Mouse (Mus musculus) left cerebral cortex, postnatal 36 days (tissue): ENCODE measurements at regions not wholly inside any gene's neighbourhood (a gene's known extent, or its start where the extent isn't known, plus 50 kb on each side); places are given as distances from the start of the nearest gene placed in this dataset.
"Not testable (repeated sequence)": the region's sequence is repeated elsewhere in the genome, so short reads cannot be mapped to it uniquely, and the experiment has no call there.

Source experiments
- DNase-seq, 2 experiments: peaks; one replicate each; pipeline ENCODE4 v3.0.0; 2021 to 2022; ENCODE audit warnings: low spot score in 2 of 2, mixed read lengths in 1 of 2
- intact Hi-C: fragments of 180-260 bp; cut with DNase I; formaldehyde crosslinking; loops from one replicate; pipeline ENCODE4 v1.15.1; 2025

DNA sequence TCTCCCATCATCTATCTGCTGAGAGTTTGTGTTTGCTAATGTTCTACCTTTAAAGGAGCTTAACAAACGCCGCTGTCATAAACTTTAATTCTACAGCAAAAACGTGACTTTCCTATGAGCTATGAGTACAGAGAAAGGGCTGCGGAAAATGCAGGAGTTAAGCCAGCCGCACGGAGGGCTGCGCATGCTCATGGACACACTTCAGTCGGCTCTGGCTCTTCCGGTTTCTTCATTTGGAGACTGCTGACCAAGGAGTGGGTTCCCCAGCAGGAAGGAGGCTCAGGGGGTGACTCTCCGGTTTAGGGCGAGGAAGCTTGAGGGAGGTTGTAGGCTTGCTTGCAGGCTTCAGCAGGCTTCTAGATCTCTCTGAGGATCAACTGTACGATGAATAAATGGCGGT is 59.3 kb downstream of the Sox2 start:
- DNase-seq, result no peak
- intact Hi-C loops, result no loop called here

DNA sequence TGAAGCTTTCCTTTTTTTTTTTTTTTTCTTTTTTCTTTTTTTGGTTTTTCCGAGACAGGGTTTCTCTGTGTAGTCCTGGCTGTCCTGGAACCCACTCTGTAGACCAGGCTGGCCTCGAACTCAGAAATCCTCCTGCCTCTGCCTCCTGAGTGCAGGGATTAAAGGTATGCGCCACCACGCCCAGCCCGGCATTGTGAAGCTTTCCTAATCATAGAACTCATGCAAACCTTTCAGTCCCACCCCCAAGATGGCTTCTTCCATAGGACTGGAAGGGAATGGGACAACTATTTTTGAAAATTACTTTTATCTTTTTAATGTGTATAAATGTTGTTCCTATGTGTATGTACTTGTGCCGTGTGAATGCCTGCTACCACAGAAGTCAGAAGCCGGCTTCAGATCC is 61.9 kb downstream of the Sox2 start:
- DNase-seq, intact Hi-C loops: not testable (repeated sequence)

DNA sequence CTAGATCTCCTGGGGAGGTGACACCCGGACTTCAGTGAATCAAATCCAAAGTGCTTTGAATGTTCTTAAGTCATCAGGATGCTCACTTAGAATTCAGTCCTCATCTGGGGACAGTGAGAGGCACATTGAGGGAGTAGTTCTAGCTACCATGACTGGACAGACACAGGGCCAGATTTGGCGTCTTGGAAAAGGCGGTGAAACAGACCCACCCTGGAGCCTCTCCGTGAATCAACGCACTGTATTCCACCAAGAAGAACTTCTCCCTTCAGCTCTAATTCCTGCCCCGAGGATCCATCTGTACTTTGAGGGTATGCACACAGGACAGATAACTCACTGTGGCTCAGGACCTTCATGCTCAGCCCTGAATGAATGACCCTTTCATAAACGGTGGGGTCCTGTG is 72.3 kb downstream of the Sox2 start:
- intact Hi-C loops, result no loop called here
- DNase-seq, result peak in 1 of 2 experiments; percentile 11

DNA sequence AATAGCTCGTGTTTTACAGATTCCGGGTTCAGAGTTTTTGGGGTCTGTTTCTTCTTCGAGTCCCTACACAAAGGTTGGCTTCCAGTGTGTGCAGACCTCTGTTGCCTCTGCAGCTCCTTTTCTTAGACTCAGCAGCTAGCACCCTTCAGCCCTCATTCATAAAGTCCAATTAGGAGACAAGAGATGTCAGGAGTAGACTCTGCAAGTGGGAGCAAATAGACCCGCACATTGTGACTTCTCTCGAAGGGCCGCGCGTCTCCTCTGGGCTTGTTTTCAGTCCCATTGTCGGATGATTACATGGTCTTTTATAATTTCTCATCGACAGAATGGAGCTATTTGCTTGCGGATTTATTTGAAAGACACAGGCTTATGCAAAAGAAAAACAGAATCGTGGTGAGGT is 76.8 kb downstream of the Sox2 start:
- no peak for DNase-seq
- intact Hi-C loops, result no loop called here

DNA sequence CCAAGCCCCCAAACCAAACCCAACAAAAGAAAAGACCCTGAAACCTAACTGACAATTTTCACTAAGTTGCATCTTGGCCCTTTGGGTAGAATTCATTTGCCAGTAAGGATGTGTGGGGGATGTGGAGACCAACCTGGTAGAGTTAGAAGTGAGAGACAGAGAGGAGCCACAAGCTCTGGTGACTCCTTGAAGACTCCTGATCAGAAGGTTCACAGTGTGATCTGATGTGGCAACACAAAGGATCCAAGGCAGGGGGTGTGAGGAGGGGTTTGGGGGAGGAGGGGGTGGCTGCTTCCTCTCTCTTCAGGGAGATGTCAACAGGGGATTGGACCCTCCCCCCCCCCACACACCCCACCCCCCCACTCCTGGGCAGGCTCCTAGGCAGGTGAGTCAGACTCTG is 78.1 kb downstream of the Sox2 start:
- intact Hi-C loops, result no loop called here
- DNase-seq, result no peak

DNA sequence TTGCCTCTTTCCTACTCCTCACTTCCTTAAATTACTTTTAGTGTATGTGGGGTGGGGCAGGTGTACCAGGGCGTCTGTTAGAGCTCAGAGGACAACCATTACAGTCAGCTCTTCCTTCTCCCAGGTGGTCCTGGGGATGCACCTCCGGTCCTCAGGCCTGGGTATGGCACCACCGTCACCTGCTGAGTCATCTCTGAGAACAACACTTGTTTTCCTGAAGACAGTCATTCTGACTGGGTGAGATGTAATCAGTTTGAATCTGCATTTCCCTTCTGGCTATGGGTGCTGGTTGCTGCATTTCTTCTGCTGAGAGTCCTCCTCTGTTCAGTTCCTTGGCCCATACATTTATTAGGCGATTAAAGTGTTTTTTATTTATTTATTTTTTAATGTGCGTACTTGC is 84.8 kb downstream of the Sox2 start:
- intact Hi-C loops, result no loop called here
- DNase-seq, result no peak

DNA sequence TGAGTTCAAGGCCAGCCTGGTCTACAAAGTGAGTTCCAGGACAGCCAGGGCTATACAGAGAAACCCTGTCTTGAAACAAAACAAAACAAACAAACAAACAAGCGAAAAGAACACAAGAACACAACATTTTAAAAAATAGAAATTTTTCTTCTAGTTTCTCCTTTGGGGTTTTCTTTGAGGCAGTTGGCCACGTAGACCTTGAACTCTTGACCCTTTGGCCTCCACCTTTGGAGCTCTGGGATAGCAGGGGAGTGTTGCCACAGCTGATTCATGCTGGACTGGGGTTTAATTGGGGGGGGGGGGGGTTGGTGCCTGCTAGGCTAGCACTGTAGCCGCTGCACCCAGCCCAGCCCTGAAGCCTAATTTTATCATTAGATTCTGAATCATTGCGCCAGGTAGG is 87.8 kb downstream of the Sox2 start:
- DNase-seq, result no peak
- intact Hi-C loops, result no loop called here

DNA sequence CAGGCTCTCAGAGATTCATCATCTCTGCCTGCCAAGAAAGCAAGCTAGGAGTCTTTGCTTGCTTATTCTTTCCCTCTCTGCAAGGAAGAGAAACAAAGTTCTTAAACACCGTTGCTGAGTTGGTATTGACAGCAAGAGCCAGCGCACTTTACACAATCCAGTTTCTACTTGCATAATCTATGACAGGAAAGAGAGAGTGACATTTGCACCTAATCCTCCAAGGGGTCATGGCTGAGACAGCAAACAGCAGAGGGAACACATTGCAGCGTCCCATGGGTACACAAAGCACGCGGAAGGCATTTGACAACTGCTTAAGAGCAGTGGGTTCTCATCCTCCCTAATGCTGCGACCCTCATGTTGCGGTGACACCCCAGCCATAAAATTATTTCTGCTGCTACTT is 88.7 kb downstream of the Sox2 start:
- intact Hi-C loops, result no loop called here

DNA sequence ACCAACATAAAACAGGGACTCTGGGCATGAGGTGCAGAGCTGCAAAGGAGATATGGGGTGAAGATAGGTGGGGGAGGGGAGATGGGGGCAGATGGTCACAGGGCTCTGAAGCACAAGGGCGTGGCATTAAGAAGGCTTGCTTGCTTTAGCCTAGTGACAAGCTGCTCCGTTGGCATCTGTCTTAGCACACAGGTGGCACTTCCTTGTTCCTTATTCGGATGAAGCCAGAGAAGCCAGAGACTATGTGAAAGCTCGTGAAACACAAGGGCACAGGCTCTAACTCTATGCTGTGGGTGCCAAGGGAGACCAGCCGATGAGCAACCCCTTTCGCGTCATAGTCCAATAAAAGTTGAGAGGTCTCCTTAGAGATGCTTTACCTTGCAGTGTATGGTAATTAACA is 89.5 kb downstream of the Sox2 start:
- intact Hi-C loops, result no loop called here
- no peak for DNase-seq

More for the DNA sequence above, 88.7 kb downstream of the Sox2 start:
- no peak for DNase-seq

DNA sequence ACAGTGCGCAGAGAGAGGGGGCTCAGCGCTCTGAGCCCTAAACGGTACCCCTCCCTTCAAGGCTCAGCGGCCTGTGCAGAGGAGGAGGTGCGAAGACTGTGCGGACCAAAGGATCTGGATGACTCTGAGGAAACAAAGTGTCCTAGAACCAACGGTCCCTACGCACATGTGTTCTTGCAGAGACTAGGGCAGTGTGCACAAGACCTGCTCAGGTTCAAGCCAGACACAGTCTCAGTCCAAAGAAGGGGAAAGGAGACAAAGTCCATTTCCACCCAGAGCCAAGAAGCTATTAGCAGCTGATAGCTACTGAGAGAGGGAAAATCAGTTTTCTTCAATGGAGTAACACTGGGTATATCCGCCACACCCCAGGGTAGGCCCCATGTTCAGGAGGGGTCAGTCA is 89.9 kb downstream of the Sox2 start:
- intact Hi-C loops, result no loop called here
- DNase-seq, result no peak

DNA sequence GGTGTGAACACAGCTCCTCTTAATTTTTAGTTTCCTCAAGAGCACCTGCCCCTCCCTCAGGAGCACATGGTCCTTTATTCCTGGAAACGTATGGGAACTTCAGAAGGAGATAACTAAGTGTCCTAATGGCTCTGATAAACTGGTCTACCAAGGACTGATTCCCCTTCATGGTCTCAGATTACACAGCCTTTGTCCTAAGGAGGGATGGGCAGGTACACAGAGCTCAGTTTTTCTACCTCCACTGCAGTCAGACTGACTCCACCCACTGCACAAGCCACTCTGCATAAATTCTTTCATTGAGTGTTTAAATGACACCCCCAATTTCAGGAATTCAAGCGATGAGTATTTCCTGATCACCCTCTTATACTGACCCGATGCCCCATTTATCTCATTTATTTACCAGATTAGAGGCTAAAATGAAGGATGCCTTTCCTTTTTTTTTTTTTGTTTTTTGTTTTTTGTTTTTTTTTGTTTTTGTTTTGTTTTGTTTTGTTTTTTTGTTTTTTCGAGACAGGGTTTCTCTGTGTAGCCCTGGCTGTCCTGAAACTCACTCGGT is 95.1 kb downstream of the Sox2 start:
- intact Hi-C loops, result no loop called here
- no peak for DNase-seq

DNA sequence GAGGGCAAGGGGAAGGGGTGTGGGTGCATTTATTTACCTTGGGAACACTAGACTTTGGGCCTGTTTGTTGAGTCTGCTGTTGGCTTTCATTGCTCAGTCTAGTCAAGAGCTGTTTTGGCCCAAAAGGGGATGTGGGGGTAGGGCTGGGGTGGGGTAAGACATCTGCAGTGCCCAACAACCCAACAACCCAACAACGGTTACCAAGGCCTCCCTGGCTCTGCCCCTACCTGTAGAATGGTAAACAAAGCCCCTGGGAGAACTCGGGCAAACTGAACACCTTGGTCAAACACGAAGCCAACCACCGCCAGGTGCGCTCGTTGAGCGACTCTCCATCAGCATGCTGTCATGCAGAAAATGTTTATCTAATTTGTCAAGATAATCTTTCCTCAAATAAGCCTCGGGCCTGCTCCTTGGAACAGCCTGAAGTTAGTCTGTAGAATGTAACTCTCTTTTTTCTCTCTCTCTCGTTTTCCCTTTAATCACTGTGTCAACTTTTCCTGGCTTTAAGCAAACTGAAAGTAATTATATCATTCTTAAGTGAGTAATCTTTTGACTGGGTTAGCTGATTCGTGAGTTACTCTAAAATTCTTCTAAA is 97.4 kb downstream of the Sox2 start:
- intact Hi-C loops, result no loop called here

DNA sequence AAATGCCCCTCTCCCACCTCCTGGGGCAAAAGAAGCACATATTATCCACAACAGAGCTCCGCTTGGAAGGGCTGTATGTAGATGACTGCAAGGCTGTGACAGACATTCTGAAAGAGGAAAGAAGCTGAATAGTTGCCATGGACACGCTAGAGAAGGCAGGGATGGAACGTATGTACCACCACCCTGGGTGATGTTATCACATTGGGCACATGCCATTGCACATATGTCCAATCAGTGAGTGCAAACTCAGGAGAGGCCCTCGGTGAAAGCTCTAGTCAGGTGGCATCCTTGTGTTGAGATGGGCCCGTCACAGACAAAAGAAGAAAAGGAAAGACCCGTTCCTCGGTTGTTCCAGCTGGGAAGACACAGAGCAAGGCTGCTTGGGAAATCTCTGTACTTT is 99.8 kb downstream of the Sox2 start:
- DNase-seq, result no peak
- intact Hi-C loops, result no loop called here

More for the DNA sequence above, 97.4 kb downstream of the Sox2 start:
- no peak for DNase-seq

DNA sequence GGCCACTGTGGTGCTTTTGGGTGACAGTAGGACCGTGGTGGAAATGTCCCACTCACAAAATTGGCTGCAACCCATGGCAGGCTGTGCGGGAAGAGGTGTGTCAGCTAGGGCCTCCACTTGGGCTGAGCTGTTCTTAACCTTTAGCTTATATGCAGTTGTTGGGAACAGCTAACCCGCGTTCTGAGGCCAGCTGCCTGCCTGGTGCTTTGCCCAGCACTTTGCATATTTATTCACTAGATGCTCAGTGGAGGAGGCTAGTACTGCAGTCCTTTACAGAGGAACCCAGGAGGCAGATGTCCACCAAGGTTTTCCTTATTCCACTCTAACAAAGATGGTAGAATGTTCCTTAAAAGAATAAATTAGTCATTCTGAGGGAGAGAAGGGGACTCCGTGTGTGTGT is 101.3 kb downstream of the Sox2 start:
- intact Hi-C loops, result no loop called here
- DNase-seq, result no peak

DNA sequence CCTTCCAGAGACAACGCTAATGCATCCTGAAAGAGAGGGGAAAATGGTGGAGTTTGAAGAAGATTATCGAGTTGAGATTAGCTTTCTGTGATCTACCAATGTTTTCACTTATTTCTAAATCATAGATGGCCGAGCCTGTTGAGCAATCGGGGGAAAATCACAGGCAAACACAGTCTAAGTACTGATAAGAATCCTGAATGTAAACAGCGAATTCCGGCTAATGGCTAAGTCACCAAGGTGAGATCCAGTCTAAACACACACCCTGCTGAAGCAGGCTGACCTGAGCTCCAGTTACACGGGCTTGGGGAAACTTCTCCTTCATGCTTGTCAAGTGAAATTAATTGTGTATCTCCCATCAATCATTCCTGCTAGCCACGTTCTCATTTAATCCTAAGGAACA is 103.4 kb downstream of the Sox2 start:
- intact Hi-C loops, result no loop called here
- no peak for DNase-seq

DNA sequence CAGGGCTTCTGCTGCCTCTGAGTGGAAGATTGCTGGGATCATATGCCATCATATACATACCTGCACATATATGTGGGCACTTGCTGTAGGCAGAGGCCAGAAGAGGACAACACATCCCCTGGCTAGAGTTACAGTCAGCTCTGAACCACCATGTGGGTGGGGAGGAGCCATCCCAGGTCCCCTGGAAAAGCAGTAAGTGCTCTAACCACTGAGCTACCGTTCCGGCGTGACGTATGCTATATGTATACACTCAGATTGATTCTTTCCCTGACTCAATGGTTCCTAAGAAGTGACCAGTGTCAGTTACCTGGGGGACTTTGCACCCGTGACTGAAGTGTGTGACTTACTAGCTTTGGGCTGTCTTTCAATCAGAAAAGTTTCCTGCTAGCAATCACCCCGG is 104.6 kb downstream of the Sox2 start:
- intact Hi-C loops, result no loop called here
- no peak for DNase-seq

DNA sequence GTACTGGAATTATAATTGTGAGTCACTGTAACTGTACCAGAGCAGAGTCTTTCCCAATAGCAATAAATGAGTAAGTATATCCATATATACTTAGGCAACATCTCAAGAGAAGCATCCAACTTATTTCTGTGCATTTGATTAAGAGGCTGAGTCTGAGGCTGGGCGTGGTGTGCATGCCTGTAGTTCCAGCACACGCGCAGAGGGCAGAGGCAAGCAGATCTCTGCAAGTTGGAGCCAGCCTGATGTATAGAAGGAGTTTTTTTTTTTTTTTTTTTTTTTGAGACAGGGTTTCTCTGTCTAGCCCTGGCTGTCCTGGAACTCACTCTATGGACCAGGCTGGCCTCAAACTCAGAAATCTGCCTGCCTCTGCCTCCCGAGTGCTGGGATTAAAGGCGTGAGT is 105.1 kb downstream of the Sox2 start:
- intact Hi-C loops, DNase-seq: not testable (repeated sequence)

DNA sequence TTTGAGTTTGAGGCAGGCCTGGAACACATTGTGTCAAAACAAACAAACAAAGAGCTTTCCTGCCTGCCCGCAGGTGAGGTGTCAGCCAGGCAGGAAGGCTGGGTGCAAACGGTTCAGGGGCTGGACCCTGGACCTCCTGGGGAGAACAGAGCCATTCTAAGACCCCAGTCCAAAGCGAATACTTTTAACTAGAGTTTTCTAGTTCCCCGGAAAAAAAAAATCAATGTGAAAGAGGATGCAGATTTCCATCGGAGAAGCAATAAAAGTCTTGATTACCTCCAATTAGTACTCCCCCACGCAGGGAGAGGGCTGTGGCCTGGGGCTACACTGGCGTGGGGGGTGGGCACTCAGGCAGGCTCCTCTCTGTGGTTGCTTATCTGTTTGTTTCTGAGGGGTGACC is 106.4 kb downstream of the Sox2 start:
- intact Hi-C loops, result no loop called here
- DNase-seq, result no peak

DNA sequence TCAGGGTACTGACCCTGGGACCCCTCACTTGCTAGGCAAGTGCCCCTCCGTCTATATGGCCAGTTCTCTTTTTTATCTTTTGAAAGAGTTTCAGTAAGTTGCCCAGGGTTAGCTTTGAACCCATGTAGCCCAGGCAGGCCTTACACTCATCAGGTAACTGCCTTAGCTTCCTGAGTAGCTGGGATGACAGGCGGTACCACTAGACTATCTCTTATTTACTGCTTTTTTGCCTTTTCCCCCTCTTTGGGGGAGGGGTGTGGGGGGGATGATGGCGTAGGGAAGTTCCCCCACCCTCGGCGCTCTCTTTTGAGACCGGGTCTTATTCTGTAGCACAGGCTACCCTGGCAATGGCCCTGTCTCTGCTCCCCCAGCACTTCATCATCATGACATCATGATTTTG is 106.9 kb downstream of the Sox2 start:
- intact Hi-C loops, result no loop called here
- no peak for DNase-seq

DNA sequence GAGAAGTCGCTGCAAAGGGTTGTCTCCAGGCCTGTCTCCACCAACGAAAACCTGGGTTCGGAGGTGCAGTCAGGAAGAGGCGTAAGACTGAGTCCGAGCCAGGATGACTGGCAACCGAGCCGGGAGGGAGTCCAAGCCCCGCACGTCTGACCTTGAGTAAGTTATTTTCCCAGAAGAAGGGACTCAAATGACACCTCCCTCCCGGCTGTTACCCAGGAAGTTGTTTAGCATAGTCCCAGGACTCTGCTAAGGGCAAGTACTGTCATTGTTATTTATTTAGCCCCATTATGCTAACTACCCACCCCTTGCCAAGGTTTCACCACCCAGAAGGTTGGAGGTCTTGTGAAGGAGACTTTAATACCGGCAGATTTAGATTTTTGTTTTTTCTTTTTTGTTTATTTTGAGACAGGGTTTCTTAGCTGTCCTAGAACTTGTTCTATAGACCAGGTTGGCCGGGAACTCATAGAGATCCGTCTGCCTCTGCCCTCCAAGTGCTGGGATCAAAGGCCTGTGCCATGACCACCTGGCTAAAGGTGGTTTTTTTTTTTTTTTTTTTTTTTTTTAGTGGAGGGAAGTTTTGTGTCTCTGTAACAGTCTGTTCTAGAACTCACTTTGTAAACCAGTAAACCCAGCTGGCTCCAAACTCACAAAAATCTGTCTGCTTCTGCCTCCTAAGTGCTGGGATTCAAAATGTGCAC is 107.8 kb downstream of the Sox2 start:
- no peak for DNase-seq
- intact Hi-C loops, result no loop called here

DNA sequence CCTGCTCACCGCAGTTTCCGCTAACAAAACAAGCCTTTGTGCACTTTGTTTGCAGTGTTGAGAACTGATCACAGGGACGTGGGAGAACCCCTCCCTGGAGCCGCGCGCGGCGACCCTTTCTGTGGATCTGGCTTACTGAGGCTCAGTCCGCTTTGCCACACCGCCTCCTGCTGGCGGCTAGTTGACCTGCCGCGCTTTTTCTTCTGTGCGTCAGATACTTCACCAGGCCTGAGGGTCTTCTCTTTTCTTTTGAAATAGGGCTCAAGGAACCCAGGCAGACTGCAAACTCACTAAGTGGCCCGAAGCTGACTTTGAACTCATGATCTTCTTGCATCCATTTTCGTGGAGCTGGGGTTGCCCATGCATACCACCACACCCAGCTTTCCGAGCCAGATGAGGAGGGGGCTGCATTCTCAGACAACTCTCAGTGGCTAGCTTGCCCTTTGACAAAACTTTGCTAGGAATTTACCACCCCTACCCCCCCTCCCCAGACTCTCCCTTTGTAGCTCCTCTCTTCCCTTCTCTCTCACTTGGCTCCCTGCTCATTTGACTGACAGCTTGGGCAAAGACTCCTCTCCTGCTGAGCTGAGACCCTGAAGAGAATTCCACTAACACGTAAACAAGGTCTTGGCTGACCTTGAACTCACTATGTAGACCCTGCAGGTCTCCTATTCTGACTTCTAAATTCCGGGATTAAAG is 109.9 kb downstream of the Sox2 start:
- intact Hi-C loops, result no loop called here
- no peak for DNase-seq
